Mouse (Mus musculus): Measurements from ENCODE around the gene Trmt10a. TPM values are rescaled to one million over a fixed set of nuclear protein-coding genes. Genes with fewer than 3 reads are reported as not detected.

The Trmt10a gene
- total RNA-seq (2021) (1 to 10 TPM; 3.2 to 3.8 TPM), polyA plus RNA-seq (2012; rRNA removed) (0.47 and 1.3 TPM in 2 replicates)
- long read RNA-seq, full-length matches to known transcripts: 1 of 5 reads
- long read RNA-seq, partial matches to known transcripts: 0 of 5 reads
- long read RNA-seq, other reads (novel, unspliced or antisense): 4 of 5 reads

DNA sequence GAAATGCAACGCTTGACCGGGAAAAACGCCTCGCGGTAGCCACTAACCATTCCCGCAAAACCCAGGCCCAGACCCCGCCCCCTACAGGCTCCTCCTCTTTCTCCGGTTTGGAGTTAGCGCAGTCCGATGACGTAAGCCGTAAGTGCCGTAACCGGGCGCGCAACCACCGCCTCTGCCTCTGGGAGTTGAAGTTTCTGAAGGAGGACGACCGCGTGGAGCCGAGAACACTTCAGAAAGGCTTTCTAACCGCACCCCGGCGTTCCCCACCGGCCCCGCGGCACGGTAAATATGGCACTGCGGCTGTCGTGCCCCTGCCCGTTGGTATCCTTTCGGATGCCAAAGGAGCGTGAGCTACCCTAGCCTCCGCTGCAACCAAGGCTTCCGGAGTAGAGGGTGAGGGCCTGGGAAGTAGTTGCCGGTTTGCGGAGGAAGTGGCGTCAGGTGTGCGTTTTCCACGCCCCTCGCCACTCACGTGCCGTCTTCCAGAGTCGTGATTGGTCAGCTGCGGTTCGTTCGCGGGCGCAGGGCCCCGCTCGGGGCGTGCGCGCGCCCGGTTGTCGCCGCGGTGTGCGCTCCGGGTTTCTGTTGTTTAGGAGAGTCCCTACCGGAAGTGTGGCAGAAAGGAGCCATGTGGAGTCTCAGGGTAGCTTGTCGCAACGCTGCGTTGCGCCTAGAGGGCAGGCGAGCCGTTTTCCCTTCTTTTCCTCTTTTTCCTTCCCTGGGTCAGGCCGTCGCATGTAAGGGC, at the start of gene Trmt10a:
Trmt10a (plus strand) TSS at position 134 of the 745 bp plus-strand sequence.
- intact Hi-C loops (cut with DNase I): loop anchor here (2.0 kb wide), 4 partner anchors 47 to 365 kb away; partner anchors contain the start of genes Gm5105 and H2afz
- no peaks in the 10 kb centered on the region for H3K79me2 ChIP-seq (replicated peaks; ENCODE audit: control insufficient read depth, insufficient read depth, low read length)
- WGBS: under 1% methylated on average over 70 of the region's 70 CpGs
- no peaks in the 10 kb centered on the region for H3K27me3 ChIP-seq (ENCODE audit: control insufficient read depth, insufficient read depth, low read length)
- H3K9ac ChIP-seq (ENCODE audit: low read depth, low read length): peak within 1 kb of the TSS; percentile 87
- H3K36me3 ChIP-seq (ENCODE audit: control insufficient read depth, insufficient read depth, low read length): peaks cover 3% of the 10 kb centered on the region; the same call in 1 of the 2 replicates
- peak; percentile 98 for DNase-seq
- TF ChIP-seq EP300 (IDR thresholded peaks at IDR 0.05; ENCODE audit: insufficient read depth, low read depth, low read length) (no peak), POLR2A (IDR thresholded peaks at IDR 0.05; ENCODE audit: insufficient read depth, low read depth, low read length) (peak; percentile 91), CTCF (IDR thresholded peaks at IDR 0.05) (peak; percentile 43)
- peak within 1 kb of the TSS; percentile 98 for H3K27ac ChIP-seq
- peaks cover 2% of the 10 kb centered on the region; the same call in 1 of the 2 replicates for H3K4me1 ChIP-seq (ENCODE audit: control insufficient read depth, insufficient read depth, low read length)
- peak within 1 kb of the TSS; percentile 99 for H3K4me3 ChIP-seq

DNA sequence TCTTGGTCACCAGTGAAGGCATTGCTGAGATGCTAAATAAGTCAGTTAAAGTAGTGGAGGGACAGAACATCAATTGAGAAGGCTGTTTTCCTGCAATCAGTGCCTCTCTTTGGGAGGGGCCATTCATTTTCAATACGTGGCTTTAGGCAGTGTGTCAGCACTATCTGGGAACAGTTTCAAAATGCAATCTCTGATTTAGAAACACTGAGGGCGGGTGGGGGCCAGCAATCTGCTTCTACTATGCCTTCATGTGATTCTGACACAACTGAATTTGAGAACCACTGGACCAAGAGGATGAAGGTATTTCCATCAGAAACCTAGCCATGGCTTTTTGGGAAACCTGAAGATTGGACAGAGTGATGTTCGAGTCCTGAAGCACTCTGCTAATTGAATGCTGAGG, 47.9 kb upstream of the Trmt10a start:
- no peak for TF ChIP-seq EP300 (IDR thresholded peaks at IDR 0.05; ENCODE audit: insufficient read depth, low read depth, low read length)
- TF ChIP-seq CTCF (IDR thresholded peaks at IDR 0.05): no peak
- TF ChIP-seq POLR2A (IDR thresholded peaks at IDR 0.05; ENCODE audit: insufficient read depth, low read depth, low read length): no peak
- H3K79me2 ChIP-seq (replicated peaks; ENCODE audit: control insufficient read depth, insufficient read depth, low read length): no peaks in the 10 kb centered on the region
- no peaks in the 10 kb centered on the region for H3K36me3 ChIP-seq (ENCODE audit: control insufficient read depth, insufficient read depth, low read length)
- no peak overlapping the region for H3K4me3 ChIP-seq
- H3K27me3 ChIP-seq (ENCODE audit: control insufficient read depth, insufficient read depth, low read length): no peaks in the 10 kb centered on the region
- WGBS: 45% methylated on average over 3 of the region's 3 CpGs
- intact Hi-C loops (cut with DNase I): no loop called here
- DNase-seq: no peak
- H3K27ac ChIP-seq: no peak overlapping the region
- H3K4me1 ChIP-seq (ENCODE audit: control insufficient read depth, insufficient read depth, low read length): peaks cover 3% of the 10 kb centered on the region
- H3K9ac ChIP-seq (ENCODE audit: low read depth, low read length): no peak overlapping the region

DNA sequence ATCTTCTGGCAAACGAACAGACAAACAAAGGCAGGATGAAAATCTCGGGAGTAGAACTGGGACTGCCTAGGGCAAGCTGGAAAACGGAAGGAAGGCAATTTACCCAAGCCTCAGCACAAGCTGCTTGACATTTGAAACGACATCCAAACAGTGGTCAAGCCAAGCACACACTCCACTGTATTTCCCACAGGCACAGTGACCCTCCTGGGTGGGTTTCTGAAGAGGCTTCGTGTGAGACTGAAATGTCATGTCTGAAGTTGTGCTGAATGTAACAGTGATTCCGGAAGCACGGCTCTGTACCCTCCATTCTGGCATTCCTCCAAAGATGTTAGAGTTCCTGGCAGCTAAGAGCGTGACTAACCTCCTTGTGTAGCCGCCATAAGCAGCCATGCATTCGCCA, 47.5 kb upstream of the Trmt10a start:
- no peak for DNase-seq
- 27% methylated on average over 10 of the region's 10 CpGs for WGBS
- H3K27me3 ChIP-seq (ENCODE audit: control insufficient read depth, insufficient read depth, low read length): no peaks in the 10 kb centered on the region
- peaks cover 3% of the 10 kb centered on the region for H3K4me1 ChIP-seq (ENCODE audit: control insufficient read depth, insufficient read depth, low read length)
- H3K4me3 ChIP-seq: no peak overlapping the region
- no peak overlapping the region for H3K27ac ChIP-seq
- H3K9ac ChIP-seq (ENCODE audit: low read depth, low read length): no peak overlapping the region
- TF ChIP-seq CTCF (IDR thresholded peaks at IDR 0.05) (no peak), POLR2A (IDR thresholded peaks at IDR 0.05; ENCODE audit: insufficient read depth, low read depth, low read length) (no peak), EP300 (IDR thresholded peaks at IDR 0.05; ENCODE audit: insufficient read depth, low read depth, low read length) (no peak)
- H3K36me3 ChIP-seq (ENCODE audit: control insufficient read depth, insufficient read depth, low read length): no peaks in the 10 kb centered on the region
- intact Hi-C loops (cut with DNase I): loop anchor here (2.0 kb wide), 1 partner anchor 47 kb away; the partner anchor contains the start of gene Trmt10a
- H3K79me2 ChIP-seq (replicated peaks; ENCODE audit: control insufficient read depth, insufficient read depth, low read length): no peaks in the 10 kb centered on the region

DNA sequence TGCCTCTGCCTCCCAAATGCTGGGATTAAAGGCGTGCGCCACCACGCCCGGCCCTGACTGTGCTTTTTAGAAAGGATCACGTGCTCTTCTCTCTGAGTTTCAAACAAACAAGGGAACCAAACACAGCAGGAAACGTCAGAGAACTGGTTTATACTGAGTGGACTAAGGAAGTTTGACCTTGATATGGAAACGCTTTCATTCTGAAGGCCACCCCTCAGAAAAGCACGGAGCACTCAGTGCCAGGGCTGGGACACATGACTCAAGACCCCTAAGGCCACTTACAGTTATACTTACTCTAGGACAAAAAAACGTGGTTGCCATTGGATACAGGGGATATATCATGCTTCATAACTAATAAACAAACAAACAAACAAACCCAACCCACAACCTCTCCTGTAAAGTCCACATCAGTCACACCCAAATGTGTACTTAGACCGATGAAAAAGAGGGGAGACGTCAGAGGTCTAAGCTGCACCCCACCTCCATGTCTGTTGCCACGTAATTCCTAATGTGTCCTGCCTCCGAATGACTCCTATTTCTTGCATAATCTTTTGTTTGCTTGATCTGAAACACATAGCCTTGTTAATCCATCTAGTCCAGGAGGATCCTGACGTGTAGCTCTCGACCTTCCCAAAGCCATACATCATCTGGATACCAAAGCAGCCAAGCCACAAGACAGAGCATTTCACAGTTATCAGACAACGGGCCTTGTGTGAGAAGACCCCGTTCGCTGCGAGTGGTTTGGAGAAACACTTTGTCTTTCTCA, 46.8 kb upstream of the Trmt10a start:
- H3K4me3 ChIP-seq: no peak overlapping the region
- 82% methylated on average over 19 of the region's 19 CpGs for WGBS
- peaks cover 3% of the 10 kb centered on the region for H3K4me1 ChIP-seq (ENCODE audit: control insufficient read depth, insufficient read depth, low read length)
- TF ChIP-seq POLR2A (IDR thresholded peaks at IDR 0.05; ENCODE audit: insufficient read depth, low read depth, low read length) (no peak), CTCF (IDR thresholded peaks at IDR 0.05) (no peak), EP300 (IDR thresholded peaks at IDR 0.05; ENCODE audit: insufficient read depth, low read depth, low read length) (no peak)
- no peak overlapping the region for H3K27ac ChIP-seq
- DNase-seq: no peak
- no peaks in the 10 kb centered on the region for H3K79me2 ChIP-seq (replicated peaks; ENCODE audit: control insufficient read depth, insufficient read depth, low read length)
- no peaks in the 10 kb centered on the region for H3K36me3 ChIP-seq (ENCODE audit: control insufficient read depth, insufficient read depth, low read length)
- no peaks in the 10 kb centered on the region for H3K27me3 ChIP-seq (ENCODE audit: control insufficient read depth, insufficient read depth, low read length)
- H3K9ac ChIP-seq (ENCODE audit: low read depth, low read length): no peak overlapping the region
- intact Hi-C loops (cut with DNase I): loop anchor here (2.0 kb wide), 1 partner anchor 46 kb away; the partner anchor contains the start of gene Trmt10a

DNA sequence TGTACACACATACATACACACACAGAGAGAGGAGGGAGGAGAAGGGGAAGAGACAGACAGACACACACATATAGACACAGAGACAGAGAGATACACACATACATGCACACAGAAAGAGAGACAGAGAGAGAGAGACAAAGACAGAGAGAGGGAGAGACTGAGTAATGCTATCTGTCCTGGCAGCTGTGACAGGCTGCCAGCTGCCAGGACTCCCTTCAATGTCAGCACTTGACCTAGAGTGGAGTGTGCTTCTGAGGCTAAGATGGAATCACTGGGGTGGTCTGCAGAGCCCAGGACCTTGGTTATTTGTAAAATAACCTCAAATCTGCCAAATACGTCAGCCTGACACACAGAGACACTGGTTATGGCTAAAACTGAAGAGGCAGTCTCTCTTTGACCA, 45.5 kb upstream of the Trmt10a start:
- intact Hi-C loops (cut with DNase I): loop anchor here (2.0 kb wide), 1 partner anchor 45 kb away; the partner anchor contains the start of gene Trmt10a
- H3K9ac ChIP-seq (ENCODE audit: low read depth, low read length): no peak overlapping the region

More for the DNA sequence above, 45.5 kb upstream of the Trmt10a start:
- TF ChIP-seq POLR2A (IDR thresholded peaks at IDR 0.05; ENCODE audit: insufficient read depth, low read depth, low read length) (no peak), EP300 (IDR thresholded peaks at IDR 0.05; ENCODE audit: insufficient read depth, low read depth, low read length) (no peak), CTCF (IDR thresholded peaks at IDR 0.05) (no peak)
- Histone ChIP-seq H3K27me3 (ENCODE audit: control insufficient read depth, insufficient read depth, low read length) (no peaks in the 10 kb centered on the region), H3K36me3 (ENCODE audit: control insufficient read depth, insufficient read depth, low read length) (no peaks in the 10 kb centered on the region), H3K4me1 (ENCODE audit: control insufficient read depth, insufficient read depth, low read length) (peaks cover 3% of the 10 kb centered on the region), H3K27ac (peak overlapping the region; percentile 48), H3K4me3 (no peak overlapping the region), H3K79me2 (replicated peaks; ENCODE audit: control insufficient read depth, insufficient read depth, low read length) (no peaks in the 10 kb centered on the region)
- peak in 1 of 2 experiments; percentile 17 for DNase-seq
- 69% methylated on average over 1 of the region's 1 CpGs for WGBS
